Mouse (Mus musculus) midbrain, embryonic 12.5 days (tissue): ENCODE data around the gene Ubl7. TPM values are rescaled to one million over a fixed set of nuclear protein-coding genes. Genes with fewer than 3 reads are reported as not detected.
A peak's percentile ranks its signal among the peaks of the same experiment; 100 is the strongest.

Experiments used
- ATAC-seq: fragments of 200-750 bp; cut with Nextera tagmentation; 2 replicates; pipeline ENCODE4 v1.8.0; 2017; ENCODE audit warnings: low read depth, moderate TSS enrichment, moderate library complexity; ENCODE audit not compliant: low FRiP score
- H3K27ac ChIP-seq: fragments of 300-500 bp; sonication (generic); replicated peaks from 2 replicates; pipeline ENCODE4 v1.5.1; 2016; ENCODE audit warnings: mild to moderate bottlenecking
- H3K27me3 ChIP-seq: fragments of 300-500 bp; sonication (generic); 2 replicates; pipeline ENCODE4 v1.6.1; 2016; ENCODE audit warnings: mild to moderate bottlenecking
- H3K36me3 ChIP-seq: fragments of 300-500 bp; sonication (generic); 2 replicates; pipeline ENCODE4 v1.6.1; 2016
- H3K4me1 ChIP-seq: fragments of 300-500 bp; sonication (generic); 2 replicates; pipeline ENCODE4 v1.6.1; 2016
- H3K4me2 ChIP-seq: fragments of 300-500 bp; sonication (generic); replicated peaks from 2 replicates; pipeline ENCODE4 v1.6.1; 2016; ENCODE audit warnings: mild to moderate bottlenecking, moderate library complexity
- H3K4me3 ChIP-seq: fragments of 300-500 bp; sonication (generic); 2 replicates; pipeline ENCODE4 v1.5.1; 2016; ENCODE audit warnings: mild to moderate bottlenecking
- H3K9ac ChIP-seq: fragments of 300-500 bp; sonication (generic); replicated peaks from 2 replicates; pipeline ENCODE4 v1.6.1; 2016; ENCODE audit warnings: mild to moderate bottlenecking, moderate library complexity
- H3K9me3 ChIP-seq: fragments of 300-500 bp; sonication (generic); 2 replicates; pipeline ENCODE4 v1.6.1; 2016; ENCODE audit warnings: mild to moderate bottlenecking
- WGBS: fragments of 180-500 bp; shearing (Covaris S2); methylation state at CpG from one replicate; pipeline ENCODE4 v1.1.7; 2016; 5-methylcytosine and 5-hydroxymethylcytosine counted together
- polyA plus RNA-seq: library from polyadenylated mRNA; unstranded; fragments of >200 nt; fragmentation: Nextera tagmentation; extraction: Ambion mirVana; gene quantifications from 2 replicates; pipeline ENCODE4 v1.2.1, GENCODE M21; 2016

Ubl7 gene
- polyA plus RNA-seq, 1 experiment from 2014 or later, result 144 TPM

DNA sequence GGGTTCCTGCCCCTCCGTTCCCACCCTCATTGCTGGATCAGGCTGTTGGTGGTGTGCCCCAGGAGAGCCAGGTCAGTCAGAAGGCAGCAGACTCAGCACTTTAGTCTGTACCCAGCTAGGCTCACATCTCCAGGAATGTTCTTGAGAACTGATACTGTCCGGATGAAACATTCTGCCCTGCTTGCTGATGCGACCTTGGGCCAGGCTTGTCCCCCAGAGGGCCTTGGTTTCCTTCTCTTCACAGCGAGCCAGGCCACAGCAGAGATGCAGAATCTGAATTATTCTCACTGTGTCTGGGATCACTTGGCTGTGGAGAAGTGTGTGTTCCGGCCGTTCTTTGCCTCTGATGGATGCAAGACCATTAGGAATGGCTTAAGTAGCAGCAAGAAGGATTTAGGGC lies 41.2 kb downstream of the Ubl7 start:
- no peak for ATAC-seq
- Histone ChIP-seq H3K9me3 (no peaks in the 10 kb centered on the region), H3K4me1 (peaks cover 20% of the 10 kb centered on the region), H3K4me2 (no peak overlapping the region), H3K4me3 (no peak overlapping the region), H3K27ac (no peak overlapping the region), H3K9ac (no peak overlapping the region), H3K36me3 (peaks cover 10% of the 10 kb centered on the region; the same call in 1 of the 2 replicates), H3K27me3 (peaks cover 38% of the 10 kb centered on the region; the same call in 1 of the 2 replicates)
- WGBS, result 63% methylated on average over 6 of the region's 6 CpGs

DNA sequence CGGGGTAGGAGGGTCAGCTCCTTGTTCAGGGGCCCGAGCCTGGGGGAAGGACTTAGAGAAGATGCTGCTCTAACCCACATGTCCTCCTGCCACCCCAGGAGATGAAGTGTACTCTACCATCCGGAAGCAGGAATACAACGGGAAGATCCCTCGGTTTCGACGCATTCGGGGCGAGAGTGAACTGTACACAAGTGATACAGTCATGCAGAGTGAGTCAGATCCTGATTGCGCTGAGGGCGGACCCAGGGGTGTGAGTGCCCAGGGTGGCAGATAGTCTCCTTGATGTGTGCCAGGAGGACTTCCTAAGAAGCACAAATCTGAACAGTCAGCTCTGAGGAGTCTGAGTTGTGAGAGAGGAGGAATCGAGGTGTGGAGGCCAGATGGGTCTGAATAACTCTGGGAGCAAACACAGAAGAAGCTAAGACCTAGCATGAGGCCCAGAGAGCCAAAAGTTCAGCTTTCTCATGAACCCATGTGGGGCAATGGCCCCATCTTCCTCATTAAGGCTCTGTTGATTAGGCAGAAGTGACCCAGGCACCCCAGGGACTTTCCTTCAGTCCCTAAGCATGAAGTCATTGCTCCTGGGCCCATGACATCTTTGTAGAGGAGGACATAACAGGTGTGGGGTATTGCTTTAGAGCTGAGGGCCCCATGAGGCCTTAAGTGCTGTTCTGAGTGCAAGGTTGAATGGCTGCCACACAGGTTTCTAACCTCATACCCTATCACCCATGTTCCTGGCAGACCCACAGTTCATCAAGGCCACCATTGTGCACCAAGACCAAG lies 44.4 kb downstream of the Ubl7 start:
- ATAC-seq, result no peak
- H3K4me2 ChIP-seq, result no peak overlapping the region
- H3K9ac ChIP-seq, result no peak overlapping the region
- 90% methylated on average over 12 of the region's 12 CpGs for WGBS
- H3K9me3 ChIP-seq, result no peaks in the 10 kb centered on the region
- no peak overlapping the region for H3K27ac ChIP-seq
- peaks cover 13% of the 10 kb centered on the region for H3K4me1 ChIP-seq
- no peak overlapping the region for H3K4me3 ChIP-seq
- H3K27me3 ChIP-seq, result 0 out of 2 replicates have a peak, but pooled peaks cover 16% of the 10 kb centered on the region
- H3K36me3 ChIP-seq, result peaks cover 18% of the 10 kb centered on the region

GRCm38 (mm10) chr9:57955764-57956163 lies 45.0 kb downstream of the Ubl7 start:
- ATAC-seq, result no peak
- H3K9ac ChIP-seq, result no peak overlapping the region
- 89% methylated on average over 6 of the region's 6 CpGs for WGBS

DNA sequence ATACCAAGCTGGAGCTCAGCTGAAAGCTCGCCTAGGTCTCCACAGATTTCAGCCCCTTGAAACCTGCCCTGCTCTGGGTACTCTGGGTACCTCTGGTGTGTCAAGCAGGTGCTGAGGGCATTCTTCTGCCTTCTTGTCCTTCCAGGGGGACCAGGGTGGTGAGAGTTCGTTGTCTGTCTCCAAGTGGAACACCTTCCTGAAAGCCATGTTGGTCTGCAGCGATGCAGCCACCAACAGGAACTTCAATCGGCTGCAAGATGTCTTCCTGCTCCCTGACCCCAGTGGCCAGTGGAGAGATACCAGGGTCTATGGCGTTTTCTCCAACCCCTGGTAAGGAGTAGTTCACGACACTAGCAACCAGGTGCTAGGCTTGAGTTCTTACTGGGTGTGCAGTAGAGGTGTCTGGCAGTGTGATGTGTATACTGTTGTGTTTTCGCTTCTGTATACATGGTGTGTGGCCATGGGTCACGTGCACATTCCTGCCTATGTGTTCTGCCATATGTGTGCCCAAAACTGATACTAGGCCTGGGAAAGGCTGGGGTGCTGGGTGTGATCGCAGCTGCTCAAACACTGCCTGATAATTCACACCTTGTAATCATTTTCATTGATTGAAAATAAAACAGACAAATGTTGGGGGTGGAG lies 45.5 kb downstream of the Ubl7 start:
- 0 out of 2 replicates have a peak, but pooled peaks cover 5% of the 10 kb centered on the region for H3K27me3 ChIP-seq
- H3K4me3 ChIP-seq, result no peak overlapping the region
- no peak overlapping the region for H3K9ac ChIP-seq
- peaks cover 2% of the 10 kb centered on the region for H3K4me1 ChIP-seq
- ATAC-seq, result no peak
- H3K36me3 ChIP-seq, result peaks cover 29% of the 10 kb centered on the region
- H3K9me3 ChIP-seq, result no peaks in the 10 kb centered on the region
- H3K27ac ChIP-seq, result no peak overlapping the region
- 86% methylated on average over 9 of the region's 9 CpGs for WGBS
- H3K4me2 ChIP-seq, result no peak overlapping the region

More at GRCm38 (mm10) chr9:57955764-57956163, 45.0 kb downstream of the Ubl7 start:
- Histone ChIP-seq H3K27me3 (0 out of 2 replicates have a peak, but pooled peaks cover 11% of the 10 kb centered on the region), H3K4me3 (no peak overlapping the region), H3K4me1 (peaks cover 7% of the 10 kb centered on the region), H3K36me3 (peaks cover 24% of the 10 kb centered on the region), H3K4me2 (no peak overlapping the region), H3K9me3 (no peaks in the 10 kb centered on the region), H3K27ac (no peak overlapping the region)

DNA sequence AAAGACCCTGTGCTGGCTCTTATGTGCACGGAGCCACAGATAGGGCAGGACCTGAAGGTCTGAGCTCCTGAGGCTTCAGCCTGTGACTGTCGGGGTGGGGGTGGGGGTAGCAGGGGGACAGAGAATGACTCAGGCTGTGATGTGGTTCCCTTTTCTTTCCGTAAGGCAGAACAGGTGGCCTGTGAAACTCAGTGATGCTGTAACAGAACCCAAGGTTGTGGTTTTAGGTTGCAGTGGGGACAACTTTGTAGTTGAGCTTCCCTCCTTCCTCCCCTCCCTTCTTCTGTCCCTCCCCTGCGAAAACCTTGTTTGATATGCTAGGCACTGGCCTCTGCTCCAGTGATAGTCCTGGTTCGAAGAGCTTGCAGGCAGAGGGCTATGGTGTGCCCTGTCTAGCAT lies 46.1 kb downstream of the Ubl7 start:
- no peak overlapping the region for H3K4me3 ChIP-seq
- no peaks in the 10 kb centered on the region for H3K27me3 ChIP-seq
- ATAC-seq, result no peak
- H3K4me2 ChIP-seq, result no peak overlapping the region
- no peak overlapping the region for H3K27ac ChIP-seq
- H3K36me3 ChIP-seq, result peaks cover 32% of the 10 kb centered on the region
- no peaks in the 10 kb centered on the region for H3K9me3 ChIP-seq
- H3K9ac ChIP-seq, result no peak overlapping the region
- peaks cover 6% of the 10 kb centered on the region; the same call in 1 of the 2 replicates for H3K4me1 ChIP-seq
- 83% methylated on average over 5 of the region's 5 CpGs for WGBS

DNA sequence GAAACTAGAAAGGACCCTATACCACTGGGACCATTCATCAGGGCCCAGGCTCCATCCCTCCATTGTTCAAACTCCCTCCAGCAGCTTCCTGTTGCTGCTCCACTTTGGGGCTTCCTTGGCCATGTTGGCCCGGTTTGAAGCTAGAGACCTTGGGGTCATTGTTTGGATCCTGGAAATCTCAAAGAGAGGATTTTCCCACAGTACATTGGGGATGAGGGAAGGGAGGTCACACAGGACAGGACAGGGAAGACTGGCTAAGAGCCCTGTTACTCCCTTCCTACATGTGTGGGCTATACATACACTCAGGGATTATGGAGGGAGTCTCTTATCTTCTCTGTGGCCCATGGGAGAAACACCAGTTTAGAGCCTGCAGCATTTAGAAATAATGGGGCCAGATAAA lies 47.8 kb downstream of the Ubl7 start:
- H3K27me3 ChIP-seq, result no peaks in the 10 kb centered on the region
- no peak overlapping the region for H3K27ac ChIP-seq
- peaks cover 6% of the 10 kb centered on the region; the same call in 1 of the 2 replicates for H3K4me1 ChIP-seq
- no peaks in the 10 kb centered on the region for H3K9me3 ChIP-seq
- no peak overlapping the region for H3K4me2 ChIP-seq
- peaks cover 32% of the 10 kb centered on the region for H3K36me3 ChIP-seq
- WGBS, result 72% methylated on average over 1 of the region's 1 CpGs
- no peak overlapping the region for H3K9ac ChIP-seq
- no peak for ATAC-seq
- no peak overlapping the region for H3K4me3 ChIP-seq

GRCm38 (mm10) chr9:57959399-57959798 lies 48.6 kb downstream of the Ubl7 start:
- ATAC-seq, result no peak
- 77% methylated on average over 10 of the region's 10 CpGs for WGBS

DNA sequence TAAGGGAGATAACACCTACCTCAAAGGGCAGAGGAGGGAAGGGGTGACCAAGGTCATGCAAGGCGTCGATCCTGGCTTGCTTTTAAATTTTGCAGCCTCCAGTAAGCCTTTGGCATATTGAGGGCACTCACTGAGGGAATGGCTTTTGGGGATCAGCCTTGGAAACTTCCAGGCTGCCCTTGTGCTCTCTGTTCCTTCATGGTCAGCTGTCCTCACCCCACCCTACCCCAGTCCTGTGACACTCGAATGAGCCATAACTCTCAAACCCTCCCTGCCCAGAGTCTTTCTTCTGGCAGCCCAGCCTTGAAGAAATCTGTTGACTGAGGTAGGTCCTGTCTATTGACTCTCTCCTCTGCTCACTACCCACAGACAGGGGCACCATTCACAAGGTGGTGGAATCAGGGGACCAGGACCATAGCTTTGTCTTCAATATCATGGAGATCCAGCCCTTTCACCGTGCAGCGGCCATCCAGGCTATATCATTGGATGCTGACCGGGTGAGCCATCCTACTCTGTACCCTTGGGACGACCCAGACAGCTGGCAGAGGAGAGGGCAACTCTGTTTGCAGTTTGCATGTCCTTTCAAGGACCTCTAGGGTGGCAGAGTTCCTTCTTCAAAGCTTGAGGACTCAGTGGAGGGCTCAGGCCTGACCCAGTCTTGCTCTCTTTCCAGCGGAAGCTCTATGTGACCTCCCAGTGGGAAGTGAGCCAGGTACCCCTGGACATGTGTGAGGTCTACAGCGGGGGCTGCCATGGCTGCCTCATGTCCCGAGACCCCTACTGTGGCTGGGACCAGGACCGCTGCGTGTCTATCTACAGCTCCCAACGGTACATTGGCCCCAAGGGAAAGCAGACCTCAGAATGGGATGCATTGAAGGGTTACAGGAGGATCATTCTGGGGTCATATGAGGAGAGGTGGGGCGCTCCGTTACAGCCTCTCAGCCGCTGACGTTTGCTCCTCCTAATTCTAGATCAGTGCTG lies 49.4 kb downstream of the Ubl7 start:
- Histone ChIP-seq H3K4me1 (peaks cover 12% of the 10 kb centered on the region), H3K4me2 (no peak overlapping the region), H3K9me3 (no peaks in the 10 kb centered on the region), H3K4me3 (no peak overlapping the region), H3K36me3 (peaks cover 32% of the 10 kb centered on the region), H3K9ac (no peak overlapping the region), H3K27me3 (no peaks in the 10 kb centered on the region; the same call in 1 of the 2 replicates), H3K27ac (no peak overlapping the region)
- ATAC-seq, result no peak
- WGBS, result 90% methylated on average over 17 of the region's 17 CpGs

More at GRCm38 (mm10) chr9:57959399-57959798, 48.6 kb downstream of the Ubl7 start:
- peaks cover 10% of the 10 kb centered on the region for H3K4me1 ChIP-seq
- H3K4me3 ChIP-seq, result no peak overlapping the region
- H3K27me3 ChIP-seq, result no peaks in the 10 kb centered on the region
- H3K4me2 ChIP-seq, result no peak overlapping the region
- peaks cover 32% of the 10 kb centered on the region for H3K36me3 ChIP-seq
- H3K27ac ChIP-seq, result no peak overlapping the region
- H3K9ac ChIP-seq, result no peak overlapping the region
- no peaks in the 10 kb centered on the region for H3K9me3 ChIP-seq

DNA sequence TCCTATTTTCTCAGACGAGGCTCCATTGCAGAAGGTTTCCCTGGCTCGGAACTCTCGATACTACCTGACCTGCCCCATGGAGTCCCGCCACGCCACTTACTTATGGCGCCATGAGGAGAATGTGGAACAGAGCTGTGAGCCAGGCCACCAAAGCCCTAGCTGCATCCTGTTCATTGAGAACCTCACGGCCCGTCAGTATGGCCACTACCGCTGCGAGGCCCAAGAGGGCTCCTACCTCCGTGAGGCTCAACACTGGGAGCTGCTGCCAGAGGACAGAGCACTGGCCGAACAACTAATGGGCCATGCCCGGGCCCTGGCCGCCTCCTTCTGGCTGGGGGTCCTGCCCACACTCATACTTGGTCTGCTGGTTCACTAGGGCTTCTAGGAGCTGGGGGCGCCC lies 50.4 kb downstream of the Ubl7 start:
- WGBS, result 87% methylated on average over 15 of the region's 15 CpGs
- H3K27ac ChIP-seq, result peak overlapping the region; percentile 39; the same call in 1 of the 2 replicates
- no peak overlapping the region for H3K9ac ChIP-seq
- no peak for ATAC-seq
- peaks cover 24% of the 10 kb centered on the region for H3K36me3 ChIP-seq
- H3K9me3 ChIP-seq, result no peaks in the 10 kb centered on the region
- H3K4me3 ChIP-seq, result no peak overlapping the region
- H3K27me3 ChIP-seq, result no peaks in the 10 kb centered on the region; the same call in 1 of the 2 replicates
- H3K4me1 ChIP-seq, result peaks cover 12% of the 10 kb centered on the region
- H3K4me2 ChIP-seq, result no peak overlapping the region

- no peaks in the 10 kb centered on the region; the same call in 1 of the 2 replicates for H3K27me3 ChIP-seq
- 70% methylated on average over 17 of the region's 17 CpGs for WGBS
- H3K36me3 ChIP-seq, result peaks cover 22% of the 10 kb centered on the region
- no peak for ATAC-seq
- no peaks in the 10 kb centered on the region for H3K9me3 ChIP-seq
- H3K4me2 ChIP-seq, result no peak overlapping the region
- H3K4me3 ChIP-seq, result no peak overlapping the region
- H3K4me1 ChIP-seq, result peaks cover 12% of the 10 kb centered on the region
- H3K9ac ChIP-seq, result no peak overlapping the region
- no peak overlapping the region for H3K27ac ChIP-seq
Observed at GRCm38 (mm10) chr9:57961863-57962778, 51.3 kb downstream of the Ubl7 start.
